Mouse (Mus musculus) cerebellum, adult 2 months (tissue): ENCODE measurements around the gene Dab2ip. TPM values are rescaled to one million over a fixed set of nuclear protein-coding genes. Genes with fewer than 3 reads are reported as not detected.

Experiments
- DNase-seq, 2 experiments: peaks; one replicate each; pipeline ENCODE4 v3.0.0; 2021
- H3K27ac ChIP-seq: fragments of 200-500 bp; 2 replicates; pipeline ENCODE4 v1.5.1; 2012; ENCODE audit warnings: low read length, control low read depth, inconsistent platforms; ENCODE audit not compliant: insufficient read depth
- H3K27me3 ChIP-seq: fragments of 200-500 bp; 2 replicates; pipeline ENCODE4 v1.6.1; 2012; ENCODE audit warnings: inconsistent platforms, mild to moderate bottlenecking, low read length, moderate library complexity; ENCODE audit not compliant: control insufficient read depth, insufficient read depth
- H3K4me1 ChIP-seq: fragments of 200-500 bp; 2 replicates; pipeline ENCODE4 v1.6.1; 2011; ENCODE audit warnings: low read length; ENCODE audit not compliant: control insufficient read depth, insufficient read depth
- H3K4me3 ChIP-seq: fragments of 200-500 bp; replicated peaks from 2 replicates; pipeline ENCODE3; 2011; ENCODE audit warnings: mild to moderate bottlenecking, low read depth, low read length, control low read depth; ENCODE audit not compliant: insufficient read depth
- CTCF ChIP-seq: fragments of 200-500 bp; IDR thresholded peaks from 2 replicates; pipeline ENCODE4 v1.5.1; 2011; ENCODE audit warnings: low read depth, mild to moderate bottlenecking, control low read depth, low read length, moderate library complexity, borderline replicate concordance; ENCODE audit not compliant: insufficient read depth
- POLR2A ChIP-seq: fragments of 200-500 bp; IDR thresholded peaks from 2 replicates; pipeline ENCODE4 v1.6.1; 2011; ENCODE audit warnings: low read length, control low read depth, borderline replicate concordance; ENCODE audit not compliant: insufficient read depth
- WGBS: fragments of 180-500 bp; shearing (Covaris S2); methylation state at CpG from one replicate; pipeline ENCODE4 v1.1.7; 2018; 5-methylcytosine and 5-hydroxymethylcytosine counted together
- polyA plus RNA-seq: library from polyadenylated mRNA; depleted of rRNA; stranded (reverse); fragments of >200 nt; gene quantifications from 2 replicates; pipeline ENCODE4 v1.2.3, GENCODE M21; 2012

Dab2ip gene
- polyA plus RNA-seq, 1 experiment = 136 TPM

- TF ChIP-seq CTCF = no peak
- TF ChIP-seq POLR2A = 0 out of 2 replicates have a peak, but pooled peaks have one; percentile 4
Observed at GRCm38 (mm10) chr2:35746638-35747037, 188.6 kb downstream of the Dab2ip start.

DNA sequence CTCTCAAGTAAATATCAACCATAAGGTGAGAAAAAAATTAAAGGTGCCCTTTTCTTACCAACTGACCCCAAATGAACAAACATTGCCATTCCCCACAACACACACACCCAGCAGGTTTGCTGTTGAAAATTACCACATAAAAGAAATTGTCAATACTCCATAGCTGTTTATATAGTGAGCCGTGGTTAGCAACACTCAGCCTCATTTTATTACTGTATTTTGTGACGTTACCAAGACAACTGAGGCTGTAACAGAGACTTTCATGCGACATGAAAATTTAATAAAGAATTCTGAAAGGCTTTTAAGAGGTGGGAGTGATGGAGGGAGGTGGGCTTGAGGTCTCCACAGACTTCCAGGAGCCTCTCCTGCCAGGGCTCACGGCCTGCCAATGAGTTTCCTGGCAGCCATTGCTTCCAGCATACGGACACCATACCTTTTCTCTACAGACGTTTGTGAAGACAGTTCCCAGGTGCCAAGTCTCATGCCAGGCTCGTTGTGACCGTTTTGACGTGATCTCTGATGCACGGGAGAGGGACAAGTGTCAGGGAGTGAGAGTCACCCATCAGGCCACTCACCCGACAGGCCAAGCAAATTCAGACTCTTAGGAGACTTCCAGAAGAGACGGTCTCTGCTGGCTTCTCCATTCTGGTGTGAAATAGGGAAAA lies 189.4 kb downstream of the Dab2ip start:
- WGBS = 21% methylated on average over 12 of the region's 12 CpGs
- no peak overlapping the region for H3K4me3 ChIP-seq
- H3K4me1 ChIP-seq = peaks cover 84% of the 10 kb centered on the region
- no peaks in the 10 kb centered on the region for H3K27me3 ChIP-seq
- peak overlapping the region; percentile 93 for H3K27ac ChIP-seq
- peak; percentile 67 to 77 for DNase-seq
- TF ChIP-seq CTCF = no peak
- no peak for TF ChIP-seq POLR2A

More at GRCm38 (mm10) chr2:35746638-35747037, 188.6 kb downstream of the Dab2ip start:
- Histone ChIP-seq H3K4me1 (peaks cover 75% of the 10 kb centered on the region), H3K27ac (peak overlapping the region; percentile 95), H3K27me3 (no peaks in the 10 kb centered on the region), H3K4me3 (no peak overlapping the region)
- WGBS = 6% methylated on average over 5 of the region's 7 CpGs
- DNase-seq = peak; percentile 77 to 83

GRCm38 (mm10) chr2:35750533-35751141 lies 192.6 kb downstream of the Dab2ip start:
- no peaks in the 10 kb centered on the region for H3K27me3 ChIP-seq
- no peak overlapping the region for H3K4me3 ChIP-seq
- WGBS = 51% methylated on average over 7 of the region's 7 CpGs
- TF ChIP-seq POLR2A (no peak), CTCF (no peak)
- DNase-seq = no peak
- peaks cover 86% of the 10 kb centered on the region for H3K4me1 ChIP-seq
- H3K27ac ChIP-seq = peak overlapping the region; percentile 83

DNA sequence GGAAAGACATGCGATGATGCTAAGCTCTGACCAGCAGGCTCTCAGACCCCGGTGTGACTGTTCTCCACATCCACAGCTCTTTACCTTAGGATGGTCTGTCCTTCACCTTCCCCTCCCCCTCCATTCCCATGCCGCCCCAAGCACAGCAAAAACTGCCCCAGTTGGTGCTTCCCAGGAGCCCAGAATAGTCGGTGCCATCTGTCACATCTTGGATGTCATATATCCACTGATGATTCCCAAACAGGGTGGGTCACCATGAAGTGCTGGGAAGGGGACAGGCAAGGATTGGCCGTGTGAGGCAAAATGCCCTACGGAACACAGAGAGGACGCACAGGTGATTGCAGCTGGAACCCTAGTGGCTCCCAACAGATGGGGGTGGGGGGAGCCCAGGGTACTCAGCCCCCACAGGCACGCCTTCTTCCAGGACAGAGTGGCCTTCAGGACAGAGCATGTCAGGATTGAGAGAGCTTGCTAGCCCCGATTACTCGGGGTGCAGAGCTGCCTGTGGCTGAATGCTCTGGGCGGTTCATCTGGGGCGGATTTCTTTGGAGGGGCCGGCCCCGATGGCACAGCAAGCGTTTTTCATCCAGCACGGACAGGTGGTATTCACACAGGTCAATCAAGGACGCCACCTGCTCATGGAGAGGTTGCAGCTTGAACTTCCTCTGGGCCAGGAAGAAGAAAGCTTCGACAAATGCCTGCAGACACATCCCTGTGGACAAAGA lies 193.9 kb downstream of the Dab2ip start:
- 14% methylated on average over 18 of the region's 18 CpGs for WGBS
- Histone ChIP-seq H3K4me3 (no peak overlapping the region), H3K4me1 (peaks cover 86% of the 10 kb centered on the region), H3K27ac (peak overlapping the region; percentile 83), H3K27me3 (no peaks in the 10 kb centered on the region)
- peak; percentile 72 to 81 for DNase-seq
- TF ChIP-seq POLR2A (no peak; the same call in 1 of the 2 replicates), CTCF (no peak)

GRCm38 (mm10) chr2:35756467-35756866 lies 198.4 kb downstream of the Dab2ip start:
- DNase-seq = no peak
- Histone ChIP-seq H3K4me1 (peaks cover 49% of the 10 kb centered on the region), H3K27ac (0 out of 2 replicates have a peak overlapping the region, but pooled peaks have one; percentile 18), H3K4me3 (no peak overlapping the region), H3K27me3 (no peaks in the 10 kb centered on the region)
- WGBS = 46% methylated on average over 7 of the region's 7 CpGs
- TF ChIP-seq CTCF (no peak), POLR2A (no peak)

- Histone ChIP-seq H3K4me3 (no peak overlapping the region), H3K27ac (peak overlapping the region; percentile 63), H3K27me3 (no peaks in the 10 kb centered on the region), H3K4me1 (peaks cover 19% of the 10 kb centered on the region)
- WGBS = 35% methylated on average over 8 of the region's 8 CpGs
- TF ChIP-seq POLR2A = no peak
- TF ChIP-seq CTCF = no peak
- DNase-seq = peak in 1 of 2 experiments; percentile 45
Observed at GRCm38 (mm10) chr2:35760352-35760751, 202.3 kb downstream of the Dab2ip start.

GRCm38 (mm10) chr2:35760867-35761266 lies 202.8 kb downstream of the Dab2ip start:
- H3K27ac ChIP-seq = peak overlapping the region; percentile 63
- TF ChIP-seq POLR2A = no peak
- TF ChIP-seq CTCF = no peak
- DNase-seq = no peak

GRCm38 (mm10) chr2:35761458-35761857 lies 203.4 kb downstream of the Dab2ip start:
- TF ChIP-seq CTCF = no peak
- no peak for TF ChIP-seq POLR2A
- peaks cover 12% of the 10 kb centered on the region for H3K4me1 ChIP-seq
- no peaks in the 10 kb centered on the region for H3K27me3 ChIP-seq
- no peak for DNase-seq
- no peak overlapping the region for H3K4me3 ChIP-seq
- 87% methylated on average over 5 of the region's 5 CpGs for WGBS
- no peak overlapping the region for H3K27ac ChIP-seq

More at GRCm38 (mm10) chr2:35760867-35761266, 202.8 kb downstream of the Dab2ip start:
- H3K27me3 ChIP-seq = no peaks in the 10 kb centered on the region
- no peak overlapping the region for H3K4me3 ChIP-seq
- peaks cover 15% of the 10 kb centered on the region for H3K4me1 ChIP-seq
